Mouse (Mus musculus) liver (tissue): ENCODE measurements around the gene Katnbl1.

ENCODE experiments used
- DNase-seq: peaks from one replicate; pipeline ENCODE4 v3.0.0-alpha.2; 2020; ENCODE audit warnings: mixed read lengths

The Katnbl1 gene

DNA sequence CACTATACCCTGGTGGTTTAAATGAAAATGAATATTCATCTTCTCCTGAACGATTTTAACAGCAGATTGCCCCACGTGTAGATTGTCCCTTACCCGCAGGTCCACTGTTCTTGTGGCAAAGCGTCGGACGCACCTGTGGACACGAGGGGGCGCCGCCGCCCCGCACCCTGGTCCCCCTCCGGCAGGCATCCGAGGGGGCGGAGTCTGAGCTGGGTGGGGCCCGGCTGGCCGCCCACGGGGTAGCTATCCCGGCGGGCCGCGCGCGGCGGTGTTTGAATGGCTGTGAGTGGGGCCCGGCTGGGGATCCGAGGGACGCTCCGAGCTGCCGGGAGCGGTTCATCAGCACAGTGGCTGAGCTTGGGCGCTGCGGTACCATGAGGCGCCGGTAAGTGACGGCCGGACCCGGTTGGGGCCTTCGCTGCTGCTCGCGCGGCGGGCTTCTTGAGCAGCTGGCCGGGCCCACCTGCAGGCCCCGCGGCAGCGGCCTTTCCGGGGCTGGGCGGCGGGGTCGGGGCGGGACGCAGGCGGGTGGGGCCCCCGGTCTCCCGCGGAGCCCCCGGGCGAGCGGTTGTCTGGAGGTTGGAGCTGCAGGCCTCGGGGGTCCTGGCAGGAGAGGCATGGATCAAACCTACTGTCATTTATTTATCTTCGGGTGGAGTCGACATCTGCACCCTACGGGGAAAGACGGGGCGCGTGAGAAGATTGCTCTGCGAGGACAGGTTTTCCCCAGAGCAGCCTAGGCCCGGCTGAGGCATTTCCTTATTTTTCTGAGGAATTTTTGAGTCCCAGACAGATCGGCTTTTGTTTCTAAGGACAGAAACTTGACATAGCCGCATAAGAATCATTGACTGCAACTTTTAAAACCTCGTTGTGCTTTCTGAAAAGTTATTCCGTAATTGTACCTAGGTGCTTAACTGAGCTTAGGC is at the start of gene Katnbl1:
Gene Katnbl1 (plus strand): TSS at position 239 of the 926 bp plus-strand sequence.
- DNase-seq: peak; percentile 98

GRCm38 (mm10) chr2:112332051-112332898 is 46.7 kb upstream of the Katnbl1 start:
- DNase-seq: peak; percentile 20

- DNase-seq: no peak
Observed at GRCm38 (mm10) chr2:112337211-112337610, 41.8 kb upstream of the Katnbl1 start.

DNA sequence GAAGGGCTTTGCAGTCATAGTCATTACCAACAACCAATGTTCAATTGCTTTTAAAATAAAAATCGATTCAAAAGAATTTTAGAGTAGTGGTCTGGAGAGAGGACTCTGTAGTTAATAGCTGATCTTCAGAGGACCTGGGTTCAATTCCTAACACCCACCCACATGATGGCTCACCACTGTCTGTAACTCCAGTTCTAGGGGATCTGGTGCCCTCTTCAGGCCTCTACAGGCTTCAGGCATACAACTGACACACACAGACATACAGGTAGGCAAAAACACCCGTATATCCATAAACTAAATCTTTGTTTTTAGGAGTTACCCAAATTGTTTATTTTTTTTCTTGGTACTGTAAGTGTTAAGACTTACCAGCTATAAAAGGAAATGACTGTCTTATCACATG is 39.3 kb upstream of the Katnbl1 start:
- DNase-seq: no peak

DNA sequence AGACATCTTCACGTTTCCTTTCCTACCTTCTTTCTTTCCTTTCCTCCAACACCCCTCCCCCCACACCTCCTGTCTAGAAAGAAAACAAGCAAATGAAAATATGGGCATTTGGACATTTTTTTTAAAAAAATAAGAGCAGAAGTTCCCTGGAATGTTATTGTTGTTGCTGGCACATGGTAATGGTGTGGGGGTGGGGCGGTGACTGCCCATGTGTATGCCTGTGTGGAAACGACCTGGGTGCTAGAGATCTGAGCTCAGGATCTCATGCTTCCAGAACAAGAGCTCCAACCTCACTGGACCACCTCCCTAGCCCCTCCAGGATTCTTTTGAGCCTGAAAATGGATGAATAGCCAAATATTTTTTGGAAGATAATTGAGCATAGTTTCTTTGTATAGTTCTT is 37.9 kb upstream of the Katnbl1 start:
- DNase-seq: no peak

- DNase-seq: no peak
Observed at GRCm38 (mm10) chr2:112348246-112348645, 30.8 kb upstream of the Katnbl1 start.

- DNase-seq: no peak
Observed at GRCm38 (mm10) chr2:112353685-112354455, 25.1 kb upstream of the Katnbl1 start.

DNA sequence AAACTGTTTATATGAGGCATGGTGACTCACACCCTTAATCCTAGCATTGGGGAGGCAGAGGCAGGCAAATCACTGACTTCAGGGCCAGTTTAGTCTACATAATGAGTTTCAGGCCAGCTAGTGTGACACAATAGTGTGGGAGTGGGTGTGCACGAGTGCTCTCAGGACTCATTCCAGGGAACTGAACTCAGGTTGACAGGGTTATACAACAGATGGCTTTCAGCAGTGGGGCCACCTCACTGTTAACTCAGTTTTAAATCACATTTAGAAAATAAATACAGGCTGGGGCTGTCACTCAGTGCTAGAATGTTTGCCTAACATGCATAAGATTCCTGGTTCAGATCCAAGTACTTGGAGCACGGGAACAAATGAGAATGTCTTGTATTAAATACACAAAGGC is 19.4 kb upstream of the Katnbl1 start:
- no peak for DNase-seq

GRCm38 (mm10) chr2:112360012-112360780 is 18.8 kb upstream of the Katnbl1 start:
- no peak for DNase-seq

- DNase-seq: no peak
Observed at GRCm38 (mm10) chr2:112360781-112361169, 18.2 kb upstream of the Katnbl1 start.

DNA sequence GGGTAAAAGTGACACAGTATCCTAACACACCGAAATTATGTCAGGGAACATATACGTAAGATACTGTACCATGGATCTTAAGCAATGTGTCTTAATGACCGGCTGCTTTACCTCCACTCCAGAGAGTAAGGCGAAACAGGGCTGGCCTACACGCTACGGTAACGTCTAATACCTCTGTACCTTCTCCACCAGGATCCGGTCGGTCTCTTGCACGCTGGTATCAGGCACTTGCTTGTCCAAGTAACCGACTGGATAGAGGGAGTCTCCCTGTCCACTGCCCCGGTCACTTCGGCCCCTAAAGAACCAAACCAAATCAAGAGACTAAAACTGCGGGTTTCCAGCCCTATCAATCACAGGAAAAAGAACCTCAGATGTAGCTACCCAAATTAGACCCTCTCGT is 11.8 kb upstream of the Katnbl1 start:
- DNase-seq: peak; percentile 28

- peak; percentile 87 for DNase-seq
Observed at GRCm38 (mm10) chr2:112367726-112368673, 11.0 kb upstream of the Katnbl1 start, which contains the start of gene Emc4. Emc4 (minus strand) TSS chr2:112368027.

DNA sequence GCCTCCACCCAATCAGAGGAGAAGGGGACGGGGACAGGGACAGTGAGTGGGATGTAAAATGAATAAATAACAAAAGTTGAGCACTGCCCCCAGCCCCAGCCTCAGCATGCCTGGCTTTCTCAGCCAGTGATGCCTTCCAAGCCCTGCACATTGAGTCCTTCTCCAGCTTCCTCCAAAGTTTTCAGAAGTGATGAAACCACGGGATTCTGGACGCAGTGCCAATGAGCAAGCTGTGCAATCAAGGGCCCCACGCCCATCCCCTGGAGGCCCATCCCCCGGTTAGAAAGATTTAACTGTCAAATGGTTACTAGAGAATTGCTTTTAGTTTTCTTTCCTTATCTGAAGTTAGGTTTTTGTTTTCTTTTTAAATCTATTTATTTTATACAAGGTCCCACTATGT is 9.1 kb upstream of the Katnbl1 start:
- no peak for DNase-seq

DNA sequence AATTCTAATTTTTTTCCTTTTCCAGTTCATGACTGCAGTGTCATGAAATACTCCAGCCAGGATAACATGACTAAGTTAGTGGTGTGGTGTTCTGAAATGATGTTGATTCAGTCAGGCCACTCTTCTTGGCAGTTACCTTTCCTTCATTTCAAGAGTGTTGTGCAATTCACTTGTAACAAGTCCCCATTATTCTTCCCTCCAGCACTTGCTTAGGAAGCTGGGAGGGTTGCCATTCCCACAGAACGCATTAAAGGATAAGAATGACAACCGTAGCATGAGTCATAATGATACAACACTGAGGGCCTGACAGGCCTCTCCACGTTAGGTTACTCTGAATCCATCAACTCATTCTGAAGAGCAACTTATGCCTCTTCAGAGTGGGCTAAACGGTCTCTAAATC is 5.9 kb upstream of the Katnbl1 start:
- no peak for DNase-seq

- no peak for DNase-seq
Observed at GRCm38 (mm10) chr2:112374610-112375009, 4.4 kb upstream of the Katnbl1 start.

DNA sequence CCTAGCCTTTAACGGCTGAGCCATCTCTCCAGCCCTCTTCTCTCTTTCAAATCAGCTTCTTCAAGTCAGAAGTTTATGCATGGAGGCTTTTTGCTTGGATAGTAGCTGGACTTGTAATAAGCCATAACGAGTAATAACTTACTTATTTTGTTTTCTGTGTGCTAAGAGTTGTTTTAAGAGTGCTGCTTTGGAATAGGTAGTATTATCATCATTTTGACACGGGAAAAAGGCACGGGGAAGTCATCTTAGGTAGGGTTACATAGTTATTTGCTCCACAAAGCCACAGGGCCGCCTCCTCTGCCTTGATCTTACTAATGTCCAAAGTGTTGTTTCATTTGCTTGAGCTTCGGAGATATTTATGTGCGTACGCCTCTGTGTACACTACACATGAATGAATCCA is 1.1 kb downstream of the Katnbl1 start:
- peak; percentile 9 for DNase-seq

- DNase-seq: no peak
Observed at GRCm38 (mm10) chr2:112381219-112381618, 2.2 kb downstream of the Katnbl1 start.

DNA sequence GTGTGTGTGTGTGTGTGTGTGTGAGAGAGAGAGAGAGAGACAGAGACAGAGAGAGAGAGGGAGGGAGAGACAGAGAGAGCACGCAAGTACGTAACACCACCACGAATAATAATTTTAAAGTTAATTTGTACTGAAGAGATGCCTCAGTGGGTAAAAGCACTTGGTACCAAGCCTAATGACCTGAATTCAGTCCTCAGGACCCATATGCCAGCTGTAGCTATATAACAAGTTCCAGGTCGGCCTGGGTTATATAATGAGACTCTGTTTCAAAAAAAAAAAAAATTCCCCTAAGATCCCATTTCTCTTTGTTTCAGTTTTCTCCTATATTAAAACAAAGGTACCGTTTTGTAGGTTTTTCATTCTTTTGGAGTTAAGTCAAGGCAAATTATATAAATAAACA is 11.8 kb downstream of the Katnbl1 start:
- DNase-seq: no peak

GRCm38 (mm10) chr2:112391346-112392000 is 12.5 kb downstream of the Katnbl1 start:
- no peak for DNase-seq

DNA sequence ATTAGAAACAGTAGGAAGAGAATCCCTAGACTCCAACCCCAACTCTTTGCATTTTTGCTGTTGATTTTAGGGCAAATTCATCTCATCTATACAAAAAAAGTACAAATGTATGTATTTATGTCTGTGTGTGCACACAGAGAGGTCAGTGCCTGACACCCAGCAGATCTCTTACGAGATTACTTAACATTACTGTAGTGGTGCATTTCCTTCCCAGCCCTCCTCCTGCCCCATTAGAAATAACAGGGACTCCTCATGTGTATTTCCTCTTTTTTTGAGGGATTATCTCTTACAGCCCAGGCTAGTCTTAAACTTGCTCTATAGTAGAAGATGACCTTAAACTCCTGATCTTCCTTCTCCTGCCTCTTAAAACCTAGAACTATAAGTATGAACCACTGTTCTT is 13.7 kb downstream of the Katnbl1 start:
- no peak for DNase-seq
